Mouse (Mus musculus) small intestine, adult 2 months (tissue): ENCODE data around the gene Zfr.

Source experiments
- CTCF ChIP-seq: fragments of 200-500 bp; IDR thresholded peaks from 2 replicates; pipeline ENCODE4 v1.5.1; 2012; ENCODE audit warnings: low read depth, mild to moderate bottlenecking, control low read depth, inconsistent platforms, low read length, moderate library complexity, mixed read lengths; ENCODE audit not compliant: insufficient replicate concordance, insufficient read length; ENCODE audit errors: extremely low read depth
- POLR2A ChIP-seq: fragments of 200-500 bp; IDR thresholded peaks from 2 replicates; pipeline ENCODE4 v1.6.1; 2012; ENCODE audit warnings: low read depth, mild to moderate bottlenecking, control low read depth, inconsistent platforms, low read length, moderate library complexity

- TF ChIP-seq CTCF (no peak), POLR2A (no peak)
Measured at GRCm38 (mm10) chr15:12227355-12227754, 109.7 kb downstream of the Zfr start.
